Mouse (Mus musculus): ENCODE results near the gene Grwd1.

DNA sequence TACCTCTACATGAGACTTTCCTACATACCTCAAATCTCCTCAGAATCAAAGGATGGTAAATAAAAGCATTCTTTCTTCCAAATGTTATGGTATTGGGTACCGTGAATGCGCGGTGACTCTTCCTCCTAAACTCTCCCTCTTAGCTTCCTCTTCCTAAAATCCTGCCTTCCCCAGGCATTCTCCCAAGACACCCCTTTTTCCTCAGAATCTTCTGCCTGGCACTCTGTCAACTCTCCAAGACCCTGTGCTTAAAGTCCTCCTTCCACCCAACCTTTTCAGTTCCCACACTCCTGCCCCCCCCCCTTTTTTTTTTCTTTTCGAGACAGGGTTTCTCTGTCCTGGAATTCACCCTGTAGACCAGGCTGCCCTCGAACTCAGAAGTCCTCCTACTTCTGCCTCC, 15.9 kb downstream of the Grwd1 start:
- TF ChIP-seq CTCF (IDR thresholded peaks at IDR 0.05; ENCODE audit: borderline replicate concordance, extremely low read depth, insufficient read depth, insufficient read length) (no peak), POLR2A (IDR thresholded peaks at IDR 0.05; ENCODE audit: borderline replicate concordance, extremely low read depth, insufficient read depth, insufficient read length, poor library complexity, severe bottlenecking) (no peak)

Measured in brain, embryonic 14.5 days (tissue).